Mouse (Mus musculus) frontal cortex, adult (tissue): ENCODE measurements around the gene Chd1.

Experiments used
- ATAC-seq: cut with Nextera tagmentation; 2 replicates; pipeline ENCODE4 v1.9.2; 2017; ENCODE audit warnings: mild to moderate bottlenecking, moderate library complexity, mixed read lengths; ENCODE audit not compliant: low TSS enrichment

Chd1 gene

GRCm38 (mm10) chr17:15809949-15810348 lies 105.2 kb downstream of the Chd1 start:
- no peak for ATAC-seq

- 0 out of 2 replicates have a peak, but pooled peaks have one; percentile 24 for ATAC-seq
Observed at GRCm38 (mm10) chr17:15812136-15812778, 107.5 kb downstream of the Chd1 start.

- no peak; the same call in 1 of the 2 replicates for ATAC-seq
Observed at GRCm38 (mm10) chr17:15813658-15814212, 109.0 kb downstream of the Chd1 start.

DNA sequence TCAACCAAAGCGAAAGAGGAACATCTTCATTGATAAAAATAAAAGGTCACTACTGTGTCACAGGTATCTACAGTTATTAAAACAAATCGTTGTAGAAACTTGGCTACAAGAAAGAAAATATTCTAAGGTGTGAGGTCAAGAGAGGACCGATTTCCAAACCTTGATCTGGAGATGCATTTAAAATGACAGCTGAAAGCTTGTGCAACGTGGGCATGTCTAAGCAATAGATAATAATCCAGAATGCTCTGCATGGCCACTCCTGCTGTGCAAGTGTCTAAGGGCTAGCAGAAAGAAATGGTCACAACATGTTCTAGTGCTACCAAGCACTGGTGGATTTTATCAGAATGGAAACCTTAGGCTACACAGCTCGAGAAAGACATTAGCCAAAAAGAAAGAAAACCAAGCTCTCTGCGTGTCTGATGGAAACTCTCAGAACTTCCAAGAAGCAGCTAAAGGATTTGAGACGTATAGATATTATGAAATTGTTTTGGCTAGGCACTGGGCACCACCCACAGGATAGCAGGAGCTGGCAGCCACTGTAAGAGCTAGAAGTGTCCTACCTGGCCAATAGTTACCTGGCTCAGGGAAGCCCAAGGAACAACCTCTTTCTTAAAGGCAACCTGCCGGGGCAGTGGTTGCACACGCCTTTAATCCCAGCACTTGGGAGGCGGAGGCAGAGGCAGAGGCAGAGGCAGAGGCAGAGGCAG lies 110.7 kb downstream of the Chd1 start:
- ATAC-seq: no peak

DNA sequence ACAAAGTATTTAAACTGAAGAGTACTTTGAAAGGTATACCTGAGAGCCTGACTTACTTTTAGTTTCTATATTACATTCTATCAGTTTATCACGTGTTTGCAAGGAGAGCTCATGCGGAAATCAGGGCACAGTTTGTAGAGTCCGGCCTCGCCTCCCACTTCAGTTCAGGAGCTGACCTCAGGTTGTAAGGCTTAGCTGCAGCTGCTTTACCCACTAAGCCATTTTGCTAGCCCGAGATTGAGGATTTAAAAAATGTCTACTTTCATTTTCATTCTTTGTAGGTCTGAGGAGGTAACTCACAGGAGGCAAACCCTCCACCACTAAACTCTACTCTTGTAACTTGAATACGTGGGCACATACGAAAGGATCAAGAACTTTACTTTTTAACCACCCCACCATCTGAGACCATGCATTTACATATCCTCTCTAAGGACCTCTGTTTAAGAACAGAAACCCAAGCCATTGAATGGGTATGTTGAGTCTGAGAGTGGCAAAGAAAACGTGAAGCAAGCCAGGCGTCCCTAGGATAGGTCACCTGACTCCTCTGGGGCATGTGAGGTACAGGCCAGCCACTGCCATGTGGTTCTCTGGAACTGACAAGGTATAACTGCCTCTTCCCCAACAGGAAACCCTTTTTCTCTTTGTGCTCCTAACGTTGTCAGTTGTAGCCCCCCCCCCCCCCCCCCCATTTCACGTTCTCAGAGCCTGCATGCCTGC lies 111.8 kb downstream of the Chd1 start:
- no peak for ATAC-seq

GRCm38 (mm10) chr17:15817096-15817450 lies 112.3 kb downstream of the Chd1 start:
- no peak for ATAC-seq

DNA sequence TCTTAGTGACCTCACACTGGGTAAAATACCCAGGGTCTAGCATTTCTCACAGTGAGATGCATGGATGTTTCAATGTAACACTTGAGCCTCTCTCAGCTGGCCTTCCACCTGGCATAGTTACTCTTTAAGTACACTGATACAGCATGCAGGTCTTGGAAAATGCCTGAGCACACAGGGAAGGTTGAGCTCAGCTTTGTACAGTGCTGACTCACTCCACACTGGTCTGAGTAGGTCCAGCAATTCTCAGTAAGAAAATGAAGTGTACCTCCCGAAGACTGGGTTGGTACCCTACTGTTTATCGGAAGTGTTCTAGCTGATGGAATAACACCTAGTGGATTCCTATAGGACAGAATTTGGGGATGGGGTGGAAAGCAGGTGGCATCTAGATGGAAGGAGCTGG lies 112.9 kb downstream of the Chd1 start:
- ATAC-seq: no peak

- no peak for ATAC-seq
Observed at GRCm38 (mm10) chr17:15818372-15818771, 113.6 kb downstream of the Chd1 start.

GRCm38 (mm10) chr17:15820146-15820545 lies 115.4 kb downstream of the Chd1 start:
- no peak for ATAC-seq

DNA sequence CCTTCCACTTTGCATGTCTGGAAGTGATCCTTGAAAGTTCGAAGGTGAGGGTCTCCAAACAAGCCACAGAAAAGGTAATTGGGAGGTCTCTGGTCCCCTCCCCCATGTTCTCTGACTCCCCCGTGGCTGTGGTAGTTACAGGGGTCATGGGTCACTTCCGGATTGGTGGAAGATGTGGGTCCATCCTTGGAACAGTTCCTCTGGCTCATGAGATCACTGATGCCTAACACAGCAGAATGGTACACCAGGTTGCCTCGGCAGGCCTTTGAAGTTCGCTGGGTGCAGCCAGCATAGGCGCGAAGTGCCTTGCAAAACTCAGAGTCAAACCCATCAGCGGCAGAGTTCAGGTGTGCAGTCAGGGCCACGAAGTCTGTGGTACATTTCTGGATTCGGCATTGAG lies 116.0 kb downstream of the Chd1 start:
- ATAC-seq: no peak

DNA sequence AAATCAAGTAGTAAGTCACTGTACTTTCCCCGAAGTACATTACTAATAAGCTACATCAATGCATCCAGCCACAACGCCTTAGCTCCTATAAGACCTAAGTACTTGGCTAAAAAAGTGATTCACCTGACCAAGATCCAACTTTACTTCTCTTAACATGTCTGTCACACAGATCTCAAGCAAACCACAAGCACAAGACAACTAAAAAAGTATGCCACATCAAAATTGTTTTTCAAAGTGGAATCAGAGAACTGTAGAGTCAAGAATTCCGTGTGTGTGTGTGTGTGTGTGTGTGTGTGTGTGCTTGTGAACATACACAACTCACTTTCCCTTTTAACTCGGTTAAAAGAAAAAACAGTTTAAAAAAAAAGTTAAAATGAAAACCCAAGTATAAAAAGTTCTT lies 116.9 kb downstream of the Chd1 start:
- no peak for ATAC-seq
